Mouse (Mus musculus) thymus, postnatal 36 days (tissue): ENCODE data around the gene Ubap2.
A peak's percentile ranks its signal among the peaks of the same experiment; 100 is the strongest.

Experiments used
- DNase-seq, 2 experiments: peaks; one replicate each; pipeline ENCODE4 v3.0.0; 2022; ENCODE audit warnings: mixed read lengths in 2 of 2

Gene Ubap2

GRCm38 (mm10) chr4:41259019-41259418 lies 15.9 kb downstream of the Ubap2 start:
- DNase-seq: no peak

DNA sequence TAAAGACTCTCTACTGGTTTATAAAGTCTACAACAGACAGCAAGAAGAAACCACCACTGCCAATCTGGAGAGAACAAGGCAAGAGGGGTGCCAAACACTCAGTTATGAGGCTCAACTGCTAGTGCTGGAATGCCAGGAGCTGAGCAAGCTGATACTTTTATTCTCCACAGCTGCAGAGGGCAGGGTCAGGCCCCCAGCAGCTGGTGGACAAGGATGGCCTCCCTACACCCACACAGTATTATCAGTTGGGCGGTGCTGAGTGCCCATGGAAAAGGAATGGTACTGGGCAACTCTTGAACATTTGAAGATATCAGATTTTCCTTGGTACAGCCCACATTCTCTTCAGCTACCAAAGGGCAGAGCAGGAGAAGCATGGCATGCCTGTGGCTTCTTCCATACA lies 17.2 kb downstream of the Ubap2 start:
- no peak for DNase-seq

- no peak for DNase-seq
Observed at GRCm38 (mm10) chr4:41255564-41256210, 19.3 kb downstream of the Ubap2 start.

- no peak for DNase-seq
Observed at GRCm38 (mm10) chr4:41253756-41254155, 21.2 kb downstream of the Ubap2 start.

DNA sequence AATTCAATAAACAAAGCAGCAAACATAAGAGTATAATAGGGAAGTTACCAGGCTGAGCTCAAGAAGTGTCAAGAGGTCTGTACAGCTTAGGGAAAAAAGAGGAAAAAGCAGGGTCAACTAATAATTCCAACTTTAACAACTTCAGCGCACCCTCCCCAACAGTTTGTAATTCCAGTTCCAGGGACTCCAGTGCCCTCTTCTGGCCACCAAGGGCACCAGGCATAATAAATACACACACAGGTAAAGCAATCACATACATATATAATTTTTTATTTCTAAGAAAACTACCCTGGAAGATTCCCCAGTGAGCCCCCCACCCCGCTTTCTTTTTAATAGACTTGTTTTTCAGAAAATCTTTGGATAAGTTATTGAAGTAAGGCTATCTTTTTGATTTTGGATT lies 29.5 kb downstream of the Ubap2 start:
- no peak for DNase-seq

DNA sequence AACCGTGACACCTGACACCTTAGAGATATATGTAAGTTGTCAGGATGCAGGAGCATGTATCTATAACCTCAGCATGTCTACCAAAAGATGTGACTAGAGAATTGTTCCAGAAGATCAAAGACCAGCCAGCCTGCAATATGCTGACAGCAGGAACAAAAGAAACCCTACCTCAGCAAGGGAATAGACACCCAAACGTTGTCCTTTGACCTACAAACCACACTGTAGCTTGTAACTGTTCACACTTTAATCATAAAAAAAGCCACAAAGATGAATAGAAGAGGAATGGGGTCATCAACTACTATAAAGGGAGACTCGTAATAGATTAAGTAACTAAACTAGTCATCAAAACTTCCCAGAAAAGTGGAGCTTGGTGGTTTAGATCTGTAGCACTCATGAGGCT lies 34.0 kb downstream of the Ubap2 start:
- DNase-seq: no peak

GRCm38 (mm10) chr4:41235621-41236020 lies 39.3 kb downstream of the Ubap2 start:
- no peak for DNase-seq

- DNase-seq: peak; percentile 52 to 55
Observed at GRCm38 (mm10) chr4:41226351-41226750, 48.6 kb downstream of the Ubap2 start.

DNA sequence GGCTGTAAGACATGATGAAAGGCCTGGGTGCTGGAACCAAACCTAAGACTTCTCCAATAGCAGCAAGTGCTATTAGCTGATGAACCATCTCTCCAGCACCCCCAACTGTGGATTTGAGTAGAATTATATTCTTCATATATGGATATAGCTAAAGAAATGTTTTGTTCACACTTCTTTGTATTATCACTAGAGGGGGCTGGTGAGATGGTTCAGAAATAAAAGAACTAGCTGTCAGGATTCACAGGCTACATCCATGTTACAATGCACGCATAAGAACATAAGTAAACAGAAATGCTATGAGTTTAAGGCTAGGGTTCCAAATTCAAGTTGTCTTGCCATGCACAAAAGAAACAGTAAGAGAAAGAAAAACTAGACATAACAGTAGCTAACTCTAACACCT lies 49.5 kb downstream of the Ubap2 start:
- no peak for DNase-seq

DNA sequence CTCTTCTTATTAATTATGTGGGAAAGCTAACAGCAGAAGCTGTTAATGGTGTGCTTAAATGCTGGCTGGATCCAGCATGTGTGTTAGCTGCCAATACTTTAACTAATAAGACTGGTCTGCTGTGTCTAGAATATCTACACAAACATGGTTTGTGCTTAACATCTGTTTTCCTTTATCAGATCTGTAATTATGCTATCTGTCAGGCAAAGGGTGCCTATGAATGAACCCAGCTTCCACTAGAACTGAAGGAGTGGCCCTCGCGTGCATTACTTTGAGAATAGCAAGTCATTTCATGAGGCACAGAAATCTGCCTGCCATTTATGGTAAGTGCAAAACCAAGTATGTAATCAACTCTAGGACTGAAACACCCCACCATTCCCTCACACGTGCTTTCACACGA lies 66.9 kb downstream of the Ubap2 start:
- DNase-seq: no peak

GRCm38 (mm10) chr4:41205751-41206150 lies 69.2 kb downstream of the Ubap2 start:
- no peak for DNase-seq

DNA sequence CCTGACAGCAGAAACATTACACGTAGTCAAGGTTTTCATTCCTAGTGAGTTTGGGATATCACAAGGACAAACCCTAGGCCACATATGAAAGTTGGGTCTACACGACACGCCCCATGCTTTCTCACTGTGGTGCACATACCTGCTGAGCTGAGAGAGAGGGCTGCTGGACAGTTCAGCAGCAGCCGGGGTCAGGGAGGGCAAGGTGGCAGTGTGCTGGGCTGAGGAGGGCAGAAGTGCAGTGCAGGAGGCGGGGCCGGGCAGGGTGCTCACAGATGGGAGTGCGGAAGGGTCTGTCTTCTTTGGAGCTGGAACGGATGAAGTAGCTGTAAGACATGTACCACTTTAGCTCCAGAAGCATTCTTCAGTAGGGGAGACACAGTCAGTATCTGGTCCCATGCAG lies 72.8 kb downstream of the Ubap2 start:
- DNase-seq: no peak

- DNase-seq: no peak
Observed at GRCm38 (mm10) chr4:41196861-41197610, 77.9 kb downstream of the Ubap2 start.

- DNase-seq: no peak
Observed at GRCm38 (mm10) chr4:41195328-41195727, 79.6 kb downstream of the Ubap2 start.

GRCm38 (mm10) chr4:41192544-41193512 lies 82.1 kb downstream of the Ubap2 start:
- no peak for DNase-seq

DNA sequence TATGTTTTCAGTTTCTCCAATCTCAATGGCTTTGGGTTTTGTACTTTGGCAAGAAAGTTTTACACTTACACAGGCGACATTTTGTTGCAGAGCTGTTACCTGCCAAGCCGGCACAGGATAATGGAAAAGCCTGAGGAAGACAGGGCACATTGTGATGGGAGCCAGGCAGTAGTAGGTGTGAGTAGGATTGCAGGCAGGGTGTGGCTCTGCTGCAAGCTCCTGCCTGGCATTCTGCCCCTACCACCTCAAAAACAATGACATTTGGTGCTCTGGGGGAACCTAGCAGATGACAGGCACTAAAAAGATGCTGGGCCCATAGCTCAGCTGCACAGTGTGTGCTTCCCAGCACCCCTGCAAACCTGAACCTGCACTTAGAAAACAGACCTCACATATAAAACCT lies 85.1 kb downstream of the Ubap2 start:
- no peak for DNase-seq

DNA sequence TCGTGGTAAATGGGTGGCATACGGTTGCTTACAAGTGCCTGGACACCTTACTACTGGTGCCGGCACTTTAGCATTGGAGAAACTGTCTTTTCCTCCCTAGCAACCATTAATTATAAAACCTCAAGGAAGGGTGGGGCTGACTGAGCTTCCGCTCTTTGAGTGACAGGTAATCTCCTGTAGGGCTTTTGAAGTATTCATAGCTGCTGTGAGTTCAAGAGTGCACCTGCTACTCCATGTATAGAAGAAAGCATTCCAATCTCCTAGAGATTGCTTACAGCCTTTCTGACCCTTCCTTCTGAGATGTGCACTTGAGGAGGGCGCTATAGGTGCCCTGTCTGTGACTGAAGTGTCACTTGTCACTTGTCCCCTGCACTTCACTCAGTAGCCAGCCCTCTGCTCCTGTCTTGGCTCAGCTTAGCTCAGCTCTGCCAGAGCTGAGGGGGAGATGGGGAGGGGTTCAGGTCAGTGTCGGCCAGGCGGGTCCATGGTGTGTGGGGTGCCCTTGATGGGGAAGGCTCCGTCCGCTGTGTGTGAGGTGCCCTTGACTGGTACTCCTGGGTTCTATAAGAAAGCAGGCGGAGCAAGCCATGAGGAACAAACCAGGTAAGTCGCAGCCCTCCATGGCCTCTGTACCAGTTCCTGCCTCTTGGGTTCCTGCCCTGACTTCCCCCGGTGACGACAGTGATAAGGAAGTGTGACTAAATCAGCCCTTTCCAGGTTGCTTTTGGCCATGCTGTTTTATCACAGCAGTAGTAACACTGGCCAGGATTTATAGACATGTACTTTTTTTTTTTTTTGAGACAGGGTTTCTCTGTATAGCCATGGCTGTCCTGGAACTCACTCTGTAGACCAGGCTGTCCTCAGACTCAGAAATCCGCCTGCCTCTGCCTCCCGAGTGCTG lies 94.9 kb downstream of the Ubap2 start:
- no peak for DNase-seq

- DNase-seq: no peak
Observed at GRCm38 (mm10) chr4:41174631-41175030, 100.3 kb downstream of the Ubap2 start.

GRCm38 (mm10) chr4:41170970-41171369 lies 104.0 kb downstream of the Ubap2 start:
- DNase-seq: no peak

DNA sequence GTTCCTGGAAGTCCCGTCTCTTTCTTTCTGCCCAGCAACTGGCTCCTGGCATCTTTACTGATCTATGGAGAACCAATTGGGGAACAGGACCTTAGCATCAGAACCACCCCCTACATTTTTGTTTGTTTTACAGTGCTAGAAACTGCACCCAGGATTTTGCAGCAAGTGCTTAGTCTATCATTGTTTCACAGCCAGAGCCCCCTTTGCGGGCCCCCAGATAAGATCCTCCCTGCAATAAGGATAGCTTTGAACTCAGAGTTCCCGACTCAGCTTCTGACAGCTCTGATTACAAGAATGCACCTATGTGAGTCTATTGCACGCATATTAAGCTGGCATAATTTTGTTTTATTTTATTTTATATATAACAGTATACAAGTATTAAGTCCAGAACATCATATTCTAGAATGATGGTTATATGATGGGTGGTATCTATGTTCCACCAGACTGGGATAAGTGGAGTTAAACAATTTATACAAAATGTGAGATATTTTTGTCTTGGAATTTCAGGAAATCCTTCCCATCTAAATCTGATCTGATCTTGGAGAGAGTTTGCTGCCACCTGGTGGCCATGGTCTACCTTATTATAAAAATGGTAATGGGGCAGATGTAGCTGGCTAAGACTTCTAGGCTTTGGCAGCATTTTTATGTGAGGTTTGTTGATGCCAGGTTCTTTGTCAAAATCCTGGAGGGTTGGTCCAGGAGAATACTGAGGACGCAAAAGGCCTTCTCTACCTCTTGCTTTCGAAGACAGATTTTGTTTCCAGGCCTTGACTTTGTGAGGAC lies 109.1 kb downstream of the Ubap2 start:
- DNase-seq: peak; percentile 33 to 50

GRCm38 (mm10) chr4:41164974-41165373 lies 110.0 kb downstream of the Ubap2 start:
- DNase-seq: no peak

- DNase-seq: no peak
Observed at GRCm38 (mm10) chr4:41161232-41161631, 113.7 kb downstream of the Ubap2 start.
